Mouse (Mus musculus): ENCODE measurements around the gene Tmem52b.

GRCm38 (mm10) chr6:129516388-129516787 lies 4.0 kb downstream of the Tmem52b start:
- TF ChIP-seq CTCF (IDR thresholded peaks at IDR 0.05; ENCODE audit: extremely low read depth, insufficient read depth, insufficient read length, insufficient replicate concordance) = no peak
- TF ChIP-seq POLR2A (IDR thresholded peaks at IDR 0.05; ENCODE audit: low read depth, low read length) = no peak

Data from spleen, adult 2 months (tissue).